Mouse (Mus musculus): ENCODE results near the gene Olfr1028. TPM values are rescaled to one million over a fixed set of nuclear protein-coding genes. Genes with fewer than 3 reads are reported as not detected.

Gene Olfr1028
- not detected in 2 replicates for polyA plus RNA-seq (2015; fragmentation: Nextera tagmentation; extraction: Ambion mirVana)

- no peak for DNase-seq (ENCODE audit: low spot score)
Observed at GRCm38 (mm10) chr2:85950137-85950536, at the start of gene Olfr1028. Olfr1028 (plus strand) TSS chr2:85950437.

DNA sequence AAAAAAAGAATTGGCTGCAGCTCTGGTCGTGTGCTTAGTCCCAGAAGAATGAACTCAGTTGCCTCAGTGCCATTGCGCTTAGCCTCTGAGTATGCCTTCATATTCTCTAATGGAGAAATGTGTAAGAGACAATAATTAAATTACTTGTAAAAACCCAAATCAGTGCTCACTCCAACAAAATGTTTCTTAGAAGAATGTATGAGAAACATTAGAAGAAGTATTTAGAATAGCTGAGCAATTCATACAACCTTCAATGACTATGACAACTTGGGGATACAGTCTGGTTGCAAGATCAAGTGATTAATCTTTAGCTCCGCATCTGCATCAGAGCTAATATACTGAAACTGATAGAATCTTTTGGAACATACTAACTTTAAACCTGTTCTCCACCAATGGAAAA lies 45.3 kb upstream of the Olfr1028 start, which contains the start of gene Olfr1024:
Olfr1024 (minus strand) TSS at position 101 of the 400 bp plus-strand sequence.
- no peak for DNase-seq (ENCODE audit: low spot score)

- DNase-seq (ENCODE audit: low spot score): no peak
Observed at GRCm38 (mm10) chr2:85913197-85913596, 37.0 kb upstream of the Olfr1028 start.

- DNase-seq (ENCODE audit: low spot score): no peak
Observed at GRCm38 (mm10) chr2:85914893-85915292, 35.3 kb upstream of the Olfr1028 start, which contains the start of gene Olfr1025-ps1. Olfr1025-ps1 (plus strand) TSS chr2:85915193.

GRCm38 (mm10) chr2:85921258-85921657 lies 29.0 kb upstream of the Olfr1028 start, which contains the start of gene Olfr1026:
Olfr1026 (plus strand) TSS chr2:85921558.
- DNase-seq (ENCODE audit: low spot score): no peak

- DNase-seq (ENCODE audit: low spot score): no peak
Observed at GRCm38 (mm10) chr2:85973595-85973994, 23.4 kb downstream of the Olfr1028 start, which contains the start of gene Olfr1029. Olfr1029 (plus strand) TSS chr2:85973895.

DNA sequence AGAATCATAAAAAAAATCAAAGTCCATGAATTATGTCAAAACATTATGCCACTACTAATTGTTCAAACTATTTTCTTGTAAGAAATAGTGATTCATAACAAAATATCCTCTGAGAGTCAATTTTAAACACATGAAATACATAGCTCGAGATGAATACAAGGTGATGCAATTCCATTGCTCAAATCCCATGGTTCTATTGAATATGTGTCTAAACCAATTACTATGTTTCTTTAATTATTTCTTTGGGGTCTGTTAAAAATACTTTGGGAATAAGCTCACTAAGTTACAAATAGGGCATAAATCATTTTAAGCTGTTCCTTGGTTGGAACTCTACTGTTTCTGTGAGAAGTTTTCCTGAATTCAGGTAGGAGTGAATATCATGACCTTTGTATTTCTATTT lies 28.7 kb downstream of the Olfr1028 start, which contains the start of gene Olfr1030:
Olfr1030 (plus strand) TSS at position 301 of the 400 bp plus-strand sequence.
- no peak for DNase-seq (ENCODE audit: low spot score)

DNA sequence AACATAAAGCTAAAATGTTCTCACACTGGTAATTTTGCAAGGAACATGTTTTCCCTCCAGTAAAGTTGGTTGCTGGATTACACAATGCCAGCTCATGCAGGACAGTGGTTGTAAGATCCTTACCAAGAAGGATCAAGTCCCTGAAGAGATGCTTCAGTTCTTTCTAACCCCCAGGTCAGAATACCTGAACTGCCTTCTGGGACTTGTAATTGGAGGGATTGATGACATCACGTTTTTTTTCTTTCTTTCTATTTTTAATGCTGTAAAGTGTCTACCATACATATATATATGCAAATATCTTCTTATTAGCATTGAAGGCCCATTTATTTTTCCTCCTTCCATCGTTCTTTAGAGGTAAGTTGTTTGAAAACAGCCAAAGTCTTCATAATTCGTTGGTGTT lies 39.8 kb downstream of the Olfr1028 start, which contains the start of gene Olfr1031:
Olfr1031 (plus strand) TSS at position 301 of the 400 bp plus-strand sequence.
- no peak for DNase-seq (ENCODE audit: low spot score)

Other genes with a start within 250 kb of the Olfr1028 start
- not detected in 2 replicates for gene Olfr1009, start 235.0 kb upstream of the Olfr1028 start, polyA plus RNA-seq (2015; fragmentation: Nextera tagmentation; extraction: Ambion mirVana)
- gene Olfr1012, start 187.7 kb upstream of the Olfr1028 start, polyA plus RNA-seq (2015; fragmentation: Nextera tagmentation; extraction: Ambion mirVana): not detected in 2 replicates
- not detected in 2 replicates for gene Olfr1013, start 183.3 kb upstream of the Olfr1028 start, polyA plus RNA-seq (2015; fragmentation: Nextera tagmentation; extraction: Ambion mirVana)
- gene Olfr1014, start 177.7 kb upstream of the Olfr1028 start, polyA plus RNA-seq (2015; fragmentation: Nextera tagmentation; extraction: Ambion mirVana): not detected in 2 replicates
- gene Olfr1015, start 168.4 kb upstream of the Olfr1028 start, polyA plus RNA-seq (2015; fragmentation: Nextera tagmentation; extraction: Ambion mirVana): not detected in 2 replicates
- not detected in 2 replicates for gene Olfr1016, start 147.9 kb upstream of the Olfr1028 start, polyA plus RNA-seq (2015; fragmentation: Nextera tagmentation; extraction: Ambion mirVana)
- gene Olfr1018, start 132.0 kb upstream of the Olfr1028 start, polyA plus RNA-seq (2015; fragmentation: Nextera tagmentation; extraction: Ambion mirVana): not detected in 2 replicates
- gene Olfr1019, start 105.0 kb upstream of the Olfr1028 start, polyA plus RNA-seq (2015; fragmentation: Nextera tagmentation; extraction: Ambion mirVana): not detected in 2 replicates
- not detected in 2 replicates for gene Olfr1020, start 103.4 kb upstream of the Olfr1028 start, polyA plus RNA-seq (2015; fragmentation: Nextera tagmentation; extraction: Ambion mirVana)
- not detected in 2 replicates for gene Olfr1022, start 81.8 kb upstream of the Olfr1028 start, polyA plus RNA-seq (2015; fragmentation: Nextera tagmentation; extraction: Ambion mirVana)
- gene Olfr1023, start 64.8 kb upstream of the Olfr1028 start, polyA plus RNA-seq (2015; fragmentation: Nextera tagmentation; extraction: Ambion mirVana): not detected in 2 replicates
- not detected in 2 replicates for gene Olfr1024, start 45.4 kb upstream of the Olfr1028 start, polyA plus RNA-seq (2015; fragmentation: Nextera tagmentation; extraction: Ambion mirVana)
- not detected in 2 replicates for gene Olfr1025-ps1, start 35.2 kb upstream of the Olfr1028 start, polyA plus RNA-seq (2015; fragmentation: Nextera tagmentation; extraction: Ambion mirVana)
- not detected in 2 replicates for gene Olfr1026, start 28.9 kb upstream of the Olfr1028 start, polyA plus RNA-seq (2015; fragmentation: Nextera tagmentation; extraction: Ambion mirVana)
- not detected in 2 replicates for gene Olfr1029, start 23.5 kb downstream of the Olfr1028 start, polyA plus RNA-seq (2015; fragmentation: Nextera tagmentation; extraction: Ambion mirVana)
- gene Olfr1030, start 28.8 kb downstream of the Olfr1028 start, polyA plus RNA-seq (2015; fragmentation: Nextera tagmentation; extraction: Ambion mirVana): not detected in 2 replicates
- gene Olfr1031, start 39.9 kb downstream of the Olfr1028 start, polyA plus RNA-seq (2015; fragmentation: Nextera tagmentation; extraction: Ambion mirVana): not detected in 2 replicates
- not detected in 2 replicates for gene Olfr1032, start 55.1 kb downstream of the Olfr1028 start, polyA plus RNA-seq (2015; fragmentation: Nextera tagmentation; extraction: Ambion mirVana)
- 1.7 and 2.3 TPM in 2 replicates for gene Olfr1033, start 70.2 kb downstream of the Olfr1028 start, polyA plus RNA-seq (2015; fragmentation: Nextera tagmentation; extraction: Ambion mirVana)
- gene Olfr1034, start 95.4 kb downstream of the Olfr1028 start, polyA plus RNA-seq (2015; fragmentation: Nextera tagmentation; extraction: Ambion mirVana): 0.03 and 0.05 TPM in 2 replicates
- gene Olfr1036, start 123.6 kb downstream of the Olfr1028 start, polyA plus RNA-seq (2015; fragmentation: Nextera tagmentation; extraction: Ambion mirVana): not detected in 2 replicates
- gene Olfr1037, start 136.9 kb downstream of the Olfr1028 start, polyA plus RNA-seq (2015; fragmentation: Nextera tagmentation; extraction: Ambion mirVana): not detected in 2 replicates
- not detected in 2 replicates for gene Olfr1039, start 185.5 kb downstream of the Olfr1028 start, polyA plus RNA-seq (2015; fragmentation: Nextera tagmentation; extraction: Ambion mirVana)
- gene Olfr1040, start 196.3 kb downstream of the Olfr1028 start, polyA plus RNA-seq (2015; fragmentation: Nextera tagmentation; extraction: Ambion mirVana): not detected in 2 replicates
- gene Olfr1042, start 211.4 kb downstream of the Olfr1028 start, polyA plus RNA-seq (2015; fragmentation: Nextera tagmentation; extraction: Ambion mirVana): not detected in 2 replicates
- gene Olfr1043, start 217.1 kb downstream of the Olfr1028 start, polyA plus RNA-seq (2015; fragmentation: Nextera tagmentation; extraction: Ambion mirVana): not detected in 2 replicates
- gene Olfr1044, start 227.4 kb downstream of the Olfr1028 start, polyA plus RNA-seq (2015; fragmentation: Nextera tagmentation; extraction: Ambion mirVana): not detected in 2 replicates
- not detected in 2 replicates for gene Olfr52, start 235.2 kb downstream of the Olfr1028 start, polyA plus RNA-seq (2015; fragmentation: Nextera tagmentation; extraction: Ambion mirVana)

Data from thymus, postnatal 0 days (tissue).